Mouse (Mus musculus) cerebellum, adult (tissue): ENCODE data around the gene Kcnmb1.

ENCODE experiments used
- ATAC-seq: cut with Nextera tagmentation; 2 replicates; pipeline ENCODE4 v1.9.2; 2017; ENCODE audit warnings: mild to moderate bottlenecking, moderate library complexity, mixed read lengths; ENCODE audit not compliant: insufficient number of reproducible peaks, low FRiP score, low TSS enrichment

The Kcnmb1 gene

DNA sequence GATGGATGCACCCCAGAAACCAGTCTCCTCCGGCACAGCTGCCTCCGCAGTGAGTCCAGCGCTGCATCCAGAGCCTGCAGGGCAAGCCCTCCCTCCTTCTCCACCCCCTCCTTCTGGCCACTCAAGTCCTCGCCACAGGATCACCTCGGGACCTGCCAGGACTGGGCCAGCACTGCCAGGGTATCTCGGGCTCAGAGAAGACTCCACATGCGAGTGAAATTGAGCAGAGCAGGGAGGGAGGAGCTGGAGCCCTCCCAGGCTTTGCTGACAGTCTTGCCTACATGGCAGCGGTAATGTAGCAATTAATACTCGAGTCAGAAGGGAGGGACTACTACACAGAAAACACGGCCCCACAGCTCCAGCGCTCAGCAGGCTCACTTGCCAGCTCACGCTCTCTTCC is 30.1 kb downstream of the Kcnmb1 start, which contains the start of gene Kcnip1:
Kcnip1 (minus strand) TSS at position 215 of the 400 bp plus-strand sequence.
- ATAC-seq, result peak; percentile 32; the same call in 1 of the 2 replicates

DNA sequence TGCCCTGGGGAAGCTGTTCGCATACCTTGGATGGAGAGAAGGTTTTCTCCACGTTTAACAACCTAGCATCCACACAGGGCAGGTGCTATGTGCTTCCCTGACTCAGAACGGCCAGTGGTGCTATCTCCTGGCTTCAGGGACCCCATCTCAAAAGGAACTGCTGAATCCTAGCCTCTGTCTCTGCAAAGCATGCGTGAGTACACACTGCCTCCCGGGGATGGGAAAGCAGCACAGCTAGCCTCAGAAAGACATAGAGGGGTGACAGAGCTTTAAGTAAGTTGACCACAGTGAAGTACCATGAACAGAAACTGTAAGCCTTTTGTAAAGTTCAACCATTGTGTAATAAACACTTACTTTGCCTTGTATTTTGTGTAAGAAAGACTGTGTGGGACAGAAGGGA is 30.7 kb downstream of the Kcnmb1 start:
- no peak for ATAC-seq

DNA sequence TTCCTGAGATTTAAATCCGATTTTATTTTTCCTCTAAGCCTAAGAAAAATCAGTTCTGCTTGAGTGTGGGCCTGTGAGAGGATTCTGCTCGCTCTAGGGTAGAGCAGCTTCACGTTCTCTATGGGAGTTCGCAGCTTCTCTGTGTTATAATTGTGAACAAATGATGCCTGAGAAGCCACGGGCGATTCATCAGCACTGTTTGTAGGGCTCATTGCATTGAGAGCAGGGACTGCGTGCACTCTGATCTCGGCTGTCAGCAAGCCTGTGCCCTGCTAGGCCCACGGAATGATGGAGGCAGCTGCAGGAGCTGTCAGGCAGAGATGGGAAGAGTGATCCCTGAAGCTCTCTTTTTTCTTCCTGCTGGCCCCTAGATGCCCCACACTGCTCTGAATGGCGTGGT is 35.4 kb downstream of the Kcnmb1 start:
- ATAC-seq, result no peak

DNA sequence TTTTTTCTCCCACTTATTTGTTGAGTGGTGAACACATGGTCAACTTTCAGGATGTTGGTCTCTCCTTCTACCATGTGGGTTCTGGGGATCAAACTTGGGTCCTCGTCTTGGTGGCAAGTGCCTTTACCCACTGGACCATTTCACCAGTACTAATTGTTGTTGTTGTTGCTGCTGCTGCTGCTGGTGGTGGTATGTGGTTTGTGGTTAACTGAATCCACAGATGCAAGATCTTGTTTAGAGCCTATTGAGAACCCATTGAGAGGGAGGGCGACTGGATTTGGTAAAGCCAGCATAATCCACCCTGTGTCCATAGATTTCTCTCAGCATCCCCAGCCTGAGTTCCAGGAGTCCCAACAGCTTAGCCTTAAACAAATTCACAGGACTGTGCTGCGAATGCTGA is 37.6 kb downstream of the Kcnmb1 start:
- ATAC-seq, result no peak

DNA sequence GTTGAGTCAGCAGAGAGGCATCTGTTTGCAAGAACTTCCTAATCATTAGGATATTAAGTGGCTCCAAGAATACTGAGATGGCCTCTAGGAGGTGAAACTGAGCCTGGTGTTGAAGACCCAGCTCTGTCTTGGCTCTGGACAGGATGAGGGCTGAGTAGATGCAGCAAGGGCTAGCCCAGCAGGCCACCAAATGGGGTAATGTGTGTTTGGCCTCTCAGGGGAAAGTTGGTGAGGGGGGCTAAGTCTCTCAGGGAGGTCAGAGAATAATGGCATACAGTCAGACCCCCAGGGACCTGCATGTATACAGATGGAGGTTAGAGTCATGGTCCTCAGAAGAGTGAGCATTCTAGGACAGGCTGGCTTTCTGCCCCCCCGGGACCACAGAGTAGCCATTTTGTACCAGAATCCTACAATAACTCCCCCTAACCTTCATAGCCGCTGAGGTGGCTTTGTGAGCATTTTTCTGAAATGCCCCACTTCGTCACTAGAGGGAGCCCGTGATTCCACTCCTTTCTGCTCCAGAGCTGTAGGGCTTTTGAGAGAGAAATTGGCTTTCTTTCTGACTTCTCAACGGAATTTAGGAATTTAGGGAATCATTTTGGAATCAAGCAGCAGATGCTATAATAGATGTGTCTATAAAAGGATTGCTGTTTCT is 39.3 kb downstream of the Kcnmb1 start:
- ATAC-seq, result peak; percentile 22; the same call in 1 of the 2 replicates

DNA sequence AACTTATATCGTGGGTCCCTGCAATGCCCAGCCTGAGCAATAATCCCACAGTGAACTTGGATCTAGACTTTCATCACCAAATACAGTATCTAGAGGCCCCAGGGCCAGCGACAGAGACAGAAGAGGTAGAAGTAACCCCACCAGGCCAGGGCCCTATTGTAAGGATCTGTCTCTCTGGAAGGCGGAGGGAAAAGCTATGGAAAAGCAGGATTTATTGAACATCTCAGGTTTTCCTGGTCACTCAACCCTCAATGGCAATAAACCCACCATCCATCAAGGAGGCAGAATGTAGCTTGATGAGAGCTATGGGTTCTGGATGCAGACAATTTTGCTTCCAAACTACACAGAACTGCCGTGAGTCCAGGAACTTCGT is 39.8 kb downstream of the Kcnmb1 start:
- no peak for ATAC-seq

DNA sequence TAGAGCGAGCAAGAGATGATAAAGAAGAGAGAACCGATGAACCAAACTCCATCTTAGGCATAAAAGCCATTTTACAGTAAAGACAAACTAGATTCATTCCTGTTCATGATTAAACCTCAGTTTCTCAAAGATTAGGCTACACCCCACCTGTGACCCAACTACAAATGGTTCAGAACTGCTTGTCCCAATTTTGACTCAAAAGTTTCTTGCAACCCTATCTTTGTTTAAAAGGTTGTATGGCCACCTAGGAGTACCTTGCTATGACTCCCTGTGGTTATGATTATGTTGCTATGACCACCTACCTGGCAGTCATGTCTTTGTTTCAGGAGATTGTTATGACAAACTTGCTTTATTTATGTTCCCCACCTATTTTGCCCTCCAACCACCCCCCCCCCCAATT is 44.8 kb downstream of the Kcnmb1 start:
- ATAC-seq, result no peak

DNA sequence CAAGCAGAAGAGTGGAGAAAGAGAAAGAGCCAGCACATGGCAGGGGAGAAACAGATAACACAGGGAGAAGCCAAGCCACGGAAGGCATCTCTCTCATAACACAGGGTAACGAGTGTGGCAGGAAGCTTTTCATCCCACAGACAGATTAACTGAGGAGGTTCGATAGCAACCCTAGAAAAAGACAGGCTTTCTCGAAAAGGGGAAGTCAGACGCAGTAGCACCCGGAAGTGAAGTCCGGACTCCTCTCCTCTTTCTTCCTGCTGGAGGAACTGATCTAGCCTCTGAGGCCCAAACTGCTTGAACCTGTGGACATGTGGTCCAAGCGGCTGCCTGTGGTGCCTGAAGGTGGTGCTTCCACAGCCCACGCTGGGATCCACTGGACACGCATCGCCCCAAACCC is 45.4 kb downstream of the Kcnmb1 start:
- ATAC-seq, result no peak

DNA sequence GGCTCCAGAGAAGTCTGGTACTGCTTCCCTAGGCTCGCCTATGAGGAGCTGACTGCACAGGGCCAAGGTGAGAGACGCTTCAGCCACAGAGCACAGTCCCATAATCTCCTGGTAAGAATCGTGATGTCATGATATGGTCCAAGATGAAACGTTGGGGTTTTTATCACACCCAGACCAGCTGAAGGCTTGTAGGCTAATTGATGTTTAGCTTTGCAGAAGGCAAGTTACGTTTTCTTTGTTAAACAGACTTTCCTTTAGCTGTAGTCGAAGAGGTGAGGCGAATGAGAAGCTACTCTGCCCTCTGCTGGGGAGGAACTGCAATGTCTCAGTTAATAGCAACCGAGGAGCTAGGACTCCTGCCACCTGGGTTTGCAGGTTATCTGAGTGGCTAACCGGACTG is 45.9 kb downstream of the Kcnmb1 start:
- no peak for ATAC-seq

DNA sequence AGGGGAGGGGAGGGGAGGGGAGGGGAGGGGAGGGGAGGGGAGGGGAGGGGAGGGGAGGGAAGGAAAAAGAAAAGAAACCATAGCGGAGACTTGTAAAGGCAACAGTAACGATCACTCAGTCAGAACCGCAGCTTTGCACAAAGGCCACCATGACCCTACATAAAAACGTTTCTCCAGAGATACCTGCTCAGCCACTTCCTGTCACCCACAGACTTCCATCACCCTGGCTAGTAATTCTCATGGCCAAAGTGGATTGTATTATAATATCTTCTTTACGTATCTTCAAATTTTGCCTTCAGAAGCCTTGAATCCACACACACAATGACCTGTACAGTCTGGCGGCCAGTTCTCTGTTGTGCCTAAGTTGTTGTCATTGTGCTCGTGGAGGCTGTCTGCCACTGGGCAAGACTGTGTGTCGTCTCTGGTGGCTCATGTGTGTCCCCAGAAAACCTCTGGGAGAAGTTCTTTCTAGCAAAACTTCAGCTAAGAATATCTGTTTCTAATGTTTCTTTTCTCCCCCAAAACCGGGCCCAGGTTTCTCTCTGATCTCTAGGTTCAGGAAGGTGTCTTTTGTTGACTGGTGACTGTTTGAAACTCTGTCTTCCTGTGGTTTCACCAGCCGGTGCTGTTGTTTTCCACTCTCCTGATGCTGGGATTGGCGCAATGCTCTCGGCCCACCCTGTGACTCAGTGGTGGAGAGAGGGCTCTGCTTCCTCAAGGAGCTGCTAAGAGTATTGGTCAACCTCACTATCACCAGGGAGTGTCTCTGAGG is 46.7 kb downstream of the Kcnmb1 start:
- no peak for ATAC-seq

DNA sequence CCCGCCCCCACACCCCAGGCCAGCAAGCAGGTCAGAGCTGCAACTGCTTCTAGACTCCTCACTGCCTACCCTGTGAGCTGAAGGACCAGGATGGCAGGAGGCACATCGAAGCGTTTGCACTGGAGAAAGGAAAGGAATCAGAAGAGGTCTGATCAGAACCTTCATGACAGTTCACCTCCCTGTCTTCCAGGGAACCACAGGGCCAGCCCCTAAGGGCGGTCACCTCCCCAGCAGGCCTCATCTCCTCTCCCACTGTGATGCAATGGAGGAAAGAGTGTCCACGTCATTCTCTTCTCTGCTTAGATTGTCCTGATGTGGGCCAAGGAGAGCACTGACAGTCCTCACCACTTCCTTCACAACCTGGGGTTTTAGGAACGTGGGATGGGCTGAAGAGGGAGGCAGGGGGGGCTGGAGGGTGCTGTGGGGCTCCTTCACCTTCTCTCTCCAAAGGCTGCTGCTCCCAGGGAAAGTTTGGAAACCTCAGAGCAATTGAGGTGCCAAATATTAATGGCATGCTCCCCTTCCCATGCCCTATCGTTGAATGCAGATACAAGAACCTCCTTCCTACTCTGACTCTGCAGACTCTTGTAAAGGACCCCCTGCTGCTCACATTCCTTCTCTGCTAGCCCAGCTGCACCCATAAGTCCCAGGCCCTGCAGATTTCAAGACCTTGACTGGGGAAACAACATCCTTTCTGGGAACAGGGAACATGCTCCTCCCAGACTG is 47.5 kb downstream of the Kcnmb1 start:
- ATAC-seq, result no peak

DNA sequence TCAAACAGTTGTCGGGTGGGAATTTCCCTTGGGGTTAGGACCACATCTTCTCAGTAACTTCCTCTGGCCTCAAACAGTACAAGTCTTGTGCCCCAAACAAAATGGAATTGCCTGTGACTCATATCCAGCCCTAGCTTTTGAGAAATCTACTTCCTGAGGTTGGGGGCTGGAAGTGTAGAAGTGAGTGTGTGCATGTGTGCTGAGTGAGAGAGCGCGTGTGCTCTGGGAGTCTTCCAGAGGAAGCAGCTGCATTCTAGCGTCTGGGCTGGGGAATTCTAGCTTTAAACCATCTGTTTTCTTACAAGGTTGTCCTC is 48.0 kb downstream of the Kcnmb1 start:
- ATAC-seq, result no peak

DNA sequence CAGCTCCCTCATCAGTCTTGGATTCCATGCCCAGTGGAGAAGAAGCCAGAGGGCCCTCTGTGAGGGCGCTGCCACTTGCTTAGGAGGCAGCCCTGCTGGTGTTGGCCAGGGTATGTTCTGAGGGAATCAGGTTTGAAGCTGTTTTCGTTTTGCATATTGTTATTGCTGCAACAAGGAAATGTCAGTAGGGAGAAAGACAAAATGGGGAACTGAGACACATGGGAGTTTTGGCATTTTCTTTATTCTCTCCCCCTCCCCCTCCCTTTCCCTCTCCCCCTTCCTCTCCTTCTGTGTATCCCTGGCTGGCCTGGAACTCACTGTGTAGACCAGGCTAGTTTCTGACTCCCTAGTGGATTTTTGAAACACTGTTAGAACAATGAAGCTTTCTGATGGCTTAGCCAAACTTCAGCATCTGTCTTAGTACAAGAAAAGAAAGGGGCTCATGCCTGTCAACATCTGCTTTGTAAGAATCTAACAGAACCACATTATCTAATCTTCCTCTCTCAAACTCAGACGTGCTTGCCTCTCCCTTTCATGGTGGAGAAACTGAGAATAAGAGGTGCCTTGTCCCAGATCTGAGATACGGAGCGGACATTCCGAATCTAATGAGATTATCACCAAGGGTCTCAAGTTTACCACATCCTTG is 49.3 kb downstream of the Kcnmb1 start:
- no peak for ATAC-seq
